Mouse (Mus musculus) intestine, postnatal 0 days (tissue): ENCODE results near the gene Tpmt. TPM values are rescaled to one million over a fixed set of nuclear protein-coding genes. Genes with fewer than 3 reads are reported as not detected.

ENCODE experiments used
- ATAC-seq: fragments of 200-750 bp; cut with Nextera tagmentation; 2 replicates; pipeline ENCODE4 v1.8.0; 2017; ENCODE audit warnings: mild to moderate bottlenecking, moderate TSS enrichment, moderate library complexity
- H3K27ac ChIP-seq: fragments of 300-500 bp; sonication (generic); 2 replicates; pipeline ENCODE4 v1.5.1; 2014; ENCODE audit warnings: mild to moderate bottlenecking, low read depth, low read length, moderate library complexity
- H3K27me3 ChIP-seq: fragments of 300-500 bp; sonication (generic); replicated peaks from 2 replicates; pipeline ENCODE4 v1.6.1; 2014; ENCODE audit warnings: low read length, mixed read lengths; ENCODE audit not compliant: control insufficient read depth, insufficient read depth
- H3K36me3 ChIP-seq: fragments of 300-500 bp; sonication (generic); 2 replicates; pipeline ENCODE4 v1.6.1; 2014; ENCODE audit warnings: mild to moderate bottlenecking, moderate library complexity; ENCODE audit not compliant: control insufficient read depth, insufficient read depth
- H3K4me1 ChIP-seq: fragments of 300-500 bp; sonication (generic); replicated peaks from 2 replicates; pipeline ENCODE4 v1.6.1; 2014; ENCODE audit warnings: antibody characterized with exemption, low read length, mixed read lengths; ENCODE audit not compliant: control insufficient read depth, insufficient read depth
- H3K4me2 ChIP-seq: fragments of 300-500 bp; sonication (generic); replicated peaks from 2 replicates; pipeline ENCODE4 v1.6.1; 2014; ENCODE audit warnings: low read depth, mild to moderate bottlenecking, moderate library complexity
- H3K4me3 ChIP-seq: fragments of 300-500 bp; sonication (generic); 2 replicates; pipeline ENCODE4 v1.5.1; 2014; ENCODE audit warnings: low read depth, low read length
- H3K9ac ChIP-seq: fragments of 300-500 bp; sonication (generic); 2 replicates; pipeline ENCODE4 v1.6.1; 2014; ENCODE audit warnings: mild to moderate bottlenecking, low read depth, low read length
- H3K9me3 ChIP-seq: fragments of 300-500 bp; sonication (generic); 2 replicates; pipeline ENCODE4 v1.6.1; 2016; ENCODE audit warnings: mixed run types; ENCODE audit not compliant: control insufficient read depth
- CTCF ChIP-seq: sonication (generic); IDR thresholded peaks from 2 replicates; pipeline ENCODE4 v1.5.1; 2016; ENCODE audit warnings: low read depth, mild to moderate bottlenecking, control low read depth, antibody characterized with exemption, moderate library complexity
- WGBS: fragments of 180-500 bp; shearing (Covaris S2); extraction: QIAGEN DNeasy Blood & Tissue Kit; methylation state at CpG from one replicate; pipeline ENCODE4 v1.1.7; 2014; 5-methylcytosine and 5-hydroxymethylcytosine counted together
- polyA plus RNA-seq: library from polyadenylated mRNA; unstranded; fragments of >200 nt; fragmentation: Nextera tagmentation; extraction: Ambion mirVana; gene quantifications from 2 replicates; pipeline ENCODE4 v1.2.1, GENCODE M21; 2015

Gene Tpmt
- polyA plus RNA-seq, 1 experiment from 2014 or later: 21.9 TPM

- no peak for TF ChIP-seq CTCF
- Histone ChIP-seq H3K27ac (no peak overlapping the region), H3K27me3 (no peaks in the 10 kb centered on the region), H3K36me3 (peaks cover 28% of the 10 kb centered on the region), H3K4me3 (no peak overlapping the region), H3K4me1 (no peaks in the 10 kb centered on the region), H3K9me3 (no peaks in the 10 kb centered on the region), H3K4me2 (no peak overlapping the region), H3K9ac (no peak overlapping the region)
- 86% methylated on average over 4 of the region's 4 CpGs for WGBS
- ATAC-seq: no peak
These were observed 3.5 kb upstream of the Tpmt start for GRCm38 (mm10) chr13:47047996-47048395.

- Histone ChIP-seq H3K4me3 (peak overlapping the region; percentile 94), H3K27me3 (no peaks in the 10 kb centered on the region), H3K36me3 (peaks cover 3% of the 10 kb centered on the region; the same call in 1 of the 2 replicates), H3K4me1 (no peaks in the 10 kb centered on the region; the same call in 1 of the 2 replicates), H3K27ac (peak overlapping the region; percentile 68), H3K4me2 (peak overlapping the region; percentile 100), H3K9ac (peak overlapping the region; percentile 76), H3K9me3 (no peaks in the 10 kb centered on the region)
- TF ChIP-seq CTCF: no peak
- ATAC-seq: peak; percentile 32
- WGBS: under 1% methylated on average over 44 of the region's 45 CpGs
These were observed 512 bp downstream of the Tpmt start for GRCm38 (mm10) chr13:47043833-47044616.

DNA sequence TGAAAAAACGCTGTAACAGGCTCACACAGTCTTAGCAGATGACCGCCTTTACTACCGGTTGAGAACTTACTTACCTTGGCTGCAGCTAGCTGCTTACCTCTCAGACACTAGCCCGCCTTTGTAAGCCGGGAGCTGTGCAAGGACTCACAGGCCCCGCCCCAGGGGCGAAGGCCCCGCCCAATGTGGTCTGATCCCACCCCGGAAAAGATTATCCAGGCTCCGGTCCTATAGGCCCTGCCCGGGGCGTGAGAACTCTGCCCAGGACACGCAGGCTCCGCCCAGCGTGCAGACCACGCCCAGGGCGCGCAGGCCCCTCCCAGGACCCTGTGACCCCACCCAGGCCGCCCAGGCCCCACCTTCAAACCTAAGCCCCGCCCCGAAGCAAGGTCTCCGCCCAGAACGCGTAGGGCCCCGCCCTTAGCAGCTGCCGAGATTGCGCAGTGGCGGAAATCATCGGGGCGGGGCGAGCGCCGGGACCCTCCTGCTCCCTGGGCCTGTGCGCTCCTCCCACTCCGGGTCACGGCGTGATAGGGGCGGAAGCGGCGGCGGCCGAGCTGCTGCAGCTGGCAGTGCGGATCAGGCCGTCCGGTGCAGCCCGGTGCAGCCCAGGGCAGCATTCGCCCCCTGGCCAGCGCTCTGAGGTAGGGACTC lies 1.4 kb downstream of the Tpmt start, which contains the start of gene Kdm1b:
Gene Kdm1b, plus strand, starts transcription at position 470 of the 651 bp plus-strand sequence.
- peak within 1 kb of the TSS; percentile 76 for H3K9ac ChIP-seq
- peak; percentile 96 for ATAC-seq
- no peak for TF ChIP-seq CTCF
- peak within 1 kb of the TSS; percentile 100 for H3K4me2 ChIP-seq
- H3K9me3 ChIP-seq: no peaks in the 10 kb centered on the region
- WGBS: under 1% methylated on average over 48 of the region's 48 CpGs
- H3K4me3 ChIP-seq: peak within 1 kb of the TSS; percentile 94
- peak within 1 kb of the TSS; percentile 73 for H3K27ac ChIP-seq
- no peaks in the 10 kb centered on the region for H3K36me3 ChIP-seq
- no peaks in the 10 kb centered on the region for H3K27me3 ChIP-seq
- H3K4me1 ChIP-seq: no peaks in the 10 kb centered on the region; the same call in 1 of the 2 replicates

GRCm38 (mm10) chr13:47042024-47042633 lies 2.4 kb downstream of the Tpmt start:
- Histone ChIP-seq H3K4me2 (peak overlapping the region; percentile 79), H3K4me3 (peak overlapping the region; percentile 94), H3K36me3 (no peaks in the 10 kb centered on the region), H3K27me3 (no peaks in the 10 kb centered on the region), H3K27ac (peak overlapping the region; percentile 73; the same call in 1 of the 2 replicates), H3K9ac (peak overlapping the region; percentile 45; the same call in 1 of the 2 replicates), H3K9me3 (no peaks in the 10 kb centered on the region), H3K4me1 (no peaks in the 10 kb centered on the region; the same call in 1 of the 2 replicates)
- no peak for ATAC-seq
- WGBS: 15% methylated on average over 8 of the region's 8 CpGs
- TF ChIP-seq CTCF: peak; percentile 43

DNA sequence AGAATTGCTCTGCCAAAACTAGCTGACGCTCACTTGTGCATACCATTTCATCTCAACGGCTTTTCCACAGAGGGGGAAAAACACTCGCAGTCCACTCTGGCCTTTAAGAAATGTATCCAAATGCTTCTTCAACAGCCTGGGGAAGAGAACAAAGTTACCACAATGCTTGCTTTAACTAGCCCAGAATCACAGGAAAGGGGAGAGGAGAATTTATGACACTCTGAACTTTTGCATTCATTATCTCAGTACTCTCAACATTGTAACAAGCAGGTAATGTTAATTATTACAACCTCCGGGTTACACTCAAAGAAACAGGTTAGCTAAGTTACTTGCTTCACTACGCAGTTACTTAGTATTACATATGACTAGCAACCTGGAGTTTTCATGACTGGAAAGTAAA lies 4.5 kb downstream of the Tpmt start:
- Histone ChIP-seq H3K4me2 (no peak overlapping the region), H3K4me3 (no peak overlapping the region), H3K27ac (no peak overlapping the region), H3K9me3 (no peaks in the 10 kb centered on the region), H3K4me1 (no peaks in the 10 kb centered on the region; the same call in 1 of the 2 replicates), H3K36me3 (no peaks in the 10 kb centered on the region), H3K27me3 (no peaks in the 10 kb centered on the region), H3K9ac (no peak overlapping the region)
- WGBS: 70% methylated on average over 5 of the region's 5 CpGs
- no peak for ATAC-seq
- TF ChIP-seq CTCF: no peak

- no peak overlapping the region for H3K9ac ChIP-seq
- no peak for ATAC-seq
These were observed 6.6 kb downstream of the Tpmt start for GRCm38 (mm10) chr13:47037946-47038345.

More at GRCm38 (mm10) chr13:47037946-47038345, 6.6 kb downstream of the Tpmt start:
- no peak overlapping the region for H3K27ac ChIP-seq
- peaks cover 4% of the 10 kb centered on the region for H3K36me3 ChIP-seq
- H3K4me2 ChIP-seq: no peak overlapping the region
- H3K27me3 ChIP-seq: no peaks in the 10 kb centered on the region
- no peaks in the 10 kb centered on the region; the same call in 1 of the 2 replicates for H3K4me1 ChIP-seq
- no peak overlapping the region for H3K4me3 ChIP-seq
- H3K9me3 ChIP-seq: no peaks in the 10 kb centered on the region
- 93% methylated on average over 6 of the region's 6 CpGs for WGBS
- no peak for TF ChIP-seq CTCF
